Comparison of ENCODE assay signal across 8 mouse cellular contexts in genomic region chr7:60391011-60391863, GRCm38 (mm10).
DNase-seq lines count a peak whose midpoint lies in the region; ATAC-seq and TF ChIP-seq lines count a peak whose summit lies in the region.
"Not testable (repeated sequence)": the region's sequence is repeated elsewhere in the genome, so short reads cannot be mapped to it uniquely, and the experiment has no call there.

No protein-coding gene starts in this region.

- not testable (repeated sequence) for TF ChIP-seq POLR2A in bone marrow macrophage, adult 2 months (IDR thresholded peaks at IDR 0.05; ENCODE audit: borderline replicate concordance, low read depth, low read length)

- not testable (repeated sequence) for H3K36me3 ChIP-seq in embryonic facial prominence, embryonic 10.5 days (replicated peaks); intestine, embryonic 15.5 days; lung, embryonic 15.5 days

- peak overlapping the region; percentile 60 for H3K4me3 ChIP-seq in bone marrow macrophage, adult 2 months (ENCODE audit: insufficient read depth, low read length)
- H3K4me3 ChIP-seq in embryonic facial prominence, embryonic 10.5 days: peak overlapping the region; percentile 51
- peak overlapping the region; percentile 32 for H3K4me3 ChIP-seq in intestine, embryonic 15.5 days (replicated peaks)
- H3K4me3 ChIP-seq in lung, embryonic 15.5 days: peak overlapping the region; percentile 38

- TF ChIP-seq CTCF in bone marrow macrophage, adult 2 months (IDR thresholded peaks at IDR 0.05; ENCODE audit: low read depth, low read length): not testable (repeated sequence)

- not testable (repeated sequence) for H3K27me3 ChIP-seq in embryonic facial prominence, embryonic 10.5 days (replicated peaks; ENCODE audit: low read depth, poor library complexity, severe bottlenecking); intestine, embryonic 15.5 days (replicated peaks); lung, embryonic 15.5 days

- ATAC-seq in granulocyte monocyte progenitor cell, adult 5-6 weeks (replicated peaks; ENCODE audit: poor library complexity, severe bottlenecking): peak; percentile 59
- peak; percentile 96 for ATAC-seq in intestine, embryonic 15.5 days
- peak; percentile 87 for ATAC-seq in lung, embryonic 15.5 days (ENCODE audit: borderline replicate concordance, extremely low read depth, low FRiP score, low TSS enrichment)

- not testable (repeated sequence) for H3K9ac ChIP-seq in intestine, embryonic 15.5 days; lung, embryonic 15.5 days

- peak; percentile 80 for DNase-seq in embryonic facial prominence, embryonic 10.5 days (ENCODE audit: low spot score)
- peak; percentile 26 for DNase-seq in left cerebral cortex, adult 11 months (ENCODE audit: low spot score)
- DNase-seq in ovary, postnatal 10 days (ENCODE audit: low spot score): peak; percentile 4
- peak; percentile 37 for DNase-seq in urinary bladder, postnatal 14 days (ENCODE audit: low spot score)

- peak overlapping the region; percentile 49 for H3K4me2 ChIP-seq in intestine, embryonic 15.5 days (replicated peaks)
- H3K4me2 ChIP-seq in lung, embryonic 15.5 days: peak overlapping the region; percentile 52

- not testable (repeated sequence) for H3K9me3 ChIP-seq in embryonic facial prominence, embryonic 10.5 days; intestine, embryonic 15.5 days; lung, embryonic 15.5 days

- 13% methylated on average over 33 of the region's 33 CpGs for WGBS in embryonic facial prominence, embryonic 10.5 days
- 14% methylated on average over 33 of the region's 33 CpGs for WGBS in intestine, embryonic 15.5 days
- 16% methylated on average over 33 of the region's 33 CpGs for WGBS in lung, embryonic 15.5 days

- H3K27ac ChIP-seq in bone marrow macrophage, adult 2 months (ENCODE audit: insufficient read depth, low read depth, low read length): peak overlapping the region; percentile 47
- H3K27ac ChIP-seq in embryonic facial prominence, embryonic 10.5 days (replicated peaks): peak overlapping the region; percentile 48
- H3K27ac ChIP-seq in intestine, embryonic 15.5 days; lung, embryonic 15.5 days: not testable (repeated sequence)

- H3K4me1 ChIP-seq in bone marrow macrophage, adult 2 months (ENCODE audit: control insufficient read depth, insufficient read depth, low read length); embryonic facial prominence, embryonic 10.5 days; intestine, embryonic 15.5 days (replicated peaks); lung, embryonic 15.5 days: not testable (repeated sequence)

Comparison
In these comparisons a context has a peak if more than half of its experiments do, and no peak if none do; other contexts are left out.
1. DNase-seq: peak in every context shown above with its lines; median percentile 80 in embryonic facial prominence, embryonic 10.5 days; 37 in urinary bladder, postnatal 14 days; 26 in left cerebral cortex, adult 11 months; 4 in ovary, postnatal 10 days.